Mouse (Mus musculus): Measurements from ENCODE around the gene Palld. TPM values are rescaled to one million over a fixed set of nuclear protein-coding genes. Genes with fewer than 3 reads are reported as not detected.

Gene Palld
- total RNA-seq, 4 experiments from 2014 or later: 7.0 to 8.0 (median 7.4) TPM

DNA sequence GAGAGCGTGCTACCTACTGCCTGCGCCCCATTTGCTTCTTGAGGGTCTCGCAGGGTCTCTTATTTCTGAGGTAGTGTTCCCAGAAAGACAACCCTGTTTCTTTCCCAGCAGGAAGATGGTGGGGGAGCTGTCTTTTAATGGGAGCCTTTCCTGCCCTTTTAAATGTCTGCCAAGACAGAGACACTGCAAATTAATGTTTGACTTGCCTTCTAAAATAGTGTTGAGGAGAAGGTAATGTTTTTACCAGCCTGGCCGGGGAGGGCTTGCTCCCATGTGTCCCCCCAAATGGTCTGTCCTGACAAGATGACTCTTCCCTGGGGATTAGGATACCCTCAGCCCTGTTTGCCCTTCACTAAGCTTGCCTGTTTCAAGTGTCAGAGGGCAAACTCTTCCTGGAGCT, 342.5 kb downstream of the Palld start:
- DNase-seq (ENCODE audit: low spot score in 2 of 2): no peak

DNA sequence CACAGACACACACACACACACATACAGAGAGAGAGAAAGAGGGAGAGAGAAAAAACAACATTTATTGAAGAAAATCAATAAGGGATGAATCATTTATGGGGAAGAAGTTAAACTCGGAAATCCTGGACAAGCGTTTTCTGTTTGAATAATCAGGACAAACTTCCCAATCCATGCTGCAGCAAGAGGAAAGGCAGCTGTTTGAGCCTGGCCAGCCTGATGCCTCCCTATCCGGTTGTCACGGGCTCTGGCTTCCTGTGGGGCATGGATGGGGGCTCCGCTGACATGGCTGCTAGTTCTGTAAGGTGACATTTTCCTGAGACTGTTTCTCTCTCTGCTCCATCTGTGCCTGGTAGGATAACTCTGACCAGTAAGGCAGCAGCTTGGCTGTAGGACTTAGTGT, 343.0 kb downstream of the Palld start:
- DNase-seq (ENCODE audit: low spot score in 2 of 2): no peak

DNA sequence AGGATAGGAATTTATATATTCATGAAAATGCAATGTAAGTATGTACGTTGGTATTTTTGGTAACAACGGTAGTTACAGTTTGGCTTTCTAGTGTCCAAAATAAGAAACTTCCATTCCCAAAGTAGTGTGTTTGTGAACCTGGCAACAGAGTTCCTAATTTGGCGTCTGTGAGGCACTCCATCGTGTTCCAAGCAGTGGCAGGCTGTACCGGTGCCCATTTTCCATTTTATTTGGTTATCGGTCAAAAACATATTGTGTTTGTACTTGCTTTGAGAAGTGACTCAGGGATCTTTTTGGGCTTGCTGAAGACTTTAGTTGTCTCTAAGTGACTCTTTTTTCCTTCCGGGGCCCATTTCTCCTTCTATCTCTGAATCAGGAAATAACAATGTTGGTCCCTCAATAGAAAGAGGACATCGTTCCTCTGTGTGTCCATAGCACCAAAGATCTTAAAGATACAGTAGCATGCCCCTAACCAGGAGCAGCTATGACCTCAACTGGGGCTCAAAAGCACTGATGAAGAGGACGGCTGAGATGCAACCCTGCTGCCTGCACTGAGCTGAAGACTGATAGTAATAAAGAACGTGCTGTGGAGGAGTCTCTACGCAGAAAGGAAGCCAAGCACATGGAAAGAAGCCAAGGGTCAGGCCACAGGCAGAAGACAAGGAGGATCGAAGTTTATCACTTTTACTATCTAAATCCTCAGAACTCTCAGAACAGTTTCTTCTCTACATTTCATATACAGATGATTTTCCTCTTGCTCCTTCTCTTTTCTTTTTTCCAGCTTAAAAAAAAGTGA, 344.2 kb downstream of the Palld start:
- no peak for DNase-seq (ENCODE audit: low spot score in 2 of 2)

DNA sequence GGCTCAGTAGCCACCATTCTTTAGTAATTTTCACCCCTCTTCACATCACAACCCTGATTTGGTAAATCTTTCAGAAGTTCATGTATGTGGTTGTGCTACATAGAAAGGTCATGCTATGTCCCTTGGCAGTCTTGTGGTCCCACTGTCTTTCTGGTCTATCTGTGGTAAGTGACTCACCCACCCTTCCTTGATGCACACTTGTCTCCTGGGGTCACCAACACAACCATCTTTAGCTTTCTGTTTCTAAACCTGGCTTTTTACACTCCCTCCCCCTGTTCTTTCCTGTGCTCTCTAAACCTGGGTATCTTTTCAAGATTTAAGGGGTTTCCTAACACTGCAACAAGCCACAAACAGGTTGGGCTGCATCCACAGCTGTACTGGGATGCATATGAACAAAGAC, 345.5 kb downstream of the Palld start:
- DNase-seq (ENCODE audit: low spot score in 2 of 2): no peak

DNA sequence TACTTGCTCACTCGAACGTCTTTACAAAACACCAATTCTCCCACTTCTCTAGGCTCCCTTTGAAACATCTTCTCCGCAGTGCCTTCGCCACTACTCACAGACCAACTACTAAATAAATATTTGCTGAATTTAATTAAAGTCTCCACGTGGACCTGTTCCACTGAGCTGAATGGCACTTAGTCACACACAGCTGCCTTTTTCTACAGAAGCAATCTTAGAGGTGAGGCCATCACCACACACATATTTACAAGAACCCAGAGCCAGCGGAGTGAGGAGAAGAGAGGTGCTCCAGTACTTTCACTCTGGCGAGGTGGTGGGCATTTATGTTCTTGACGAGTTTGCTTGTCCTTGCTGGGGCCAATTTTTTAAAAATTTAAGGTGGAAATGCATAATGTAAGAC, 346.3 kb downstream of the Palld start:
- no peak for DNase-seq (ENCODE audit: low spot score in 2 of 2)

DNA sequence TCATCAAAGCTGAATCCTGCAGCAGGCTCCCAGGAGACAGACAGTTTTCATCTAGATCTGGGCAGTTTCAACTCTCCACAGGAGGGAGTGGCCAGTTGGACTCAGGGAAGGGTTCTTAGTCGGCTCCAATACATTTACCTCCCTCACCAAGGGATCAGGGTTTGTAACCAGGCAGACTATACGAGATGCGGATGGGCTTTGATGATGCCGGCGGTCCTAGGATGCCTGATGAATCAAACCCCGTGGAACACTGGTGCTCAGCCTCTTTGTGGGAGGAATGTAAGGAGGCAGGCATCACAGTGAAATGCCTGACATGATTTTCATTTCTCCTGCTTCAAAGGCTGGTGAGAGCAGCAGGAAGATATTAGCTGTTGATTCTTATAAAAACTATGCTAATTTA, 347.1 kb downstream of the Palld start:
- DNase-seq (ENCODE audit: low spot score in 2 of 2): no peak

DNA sequence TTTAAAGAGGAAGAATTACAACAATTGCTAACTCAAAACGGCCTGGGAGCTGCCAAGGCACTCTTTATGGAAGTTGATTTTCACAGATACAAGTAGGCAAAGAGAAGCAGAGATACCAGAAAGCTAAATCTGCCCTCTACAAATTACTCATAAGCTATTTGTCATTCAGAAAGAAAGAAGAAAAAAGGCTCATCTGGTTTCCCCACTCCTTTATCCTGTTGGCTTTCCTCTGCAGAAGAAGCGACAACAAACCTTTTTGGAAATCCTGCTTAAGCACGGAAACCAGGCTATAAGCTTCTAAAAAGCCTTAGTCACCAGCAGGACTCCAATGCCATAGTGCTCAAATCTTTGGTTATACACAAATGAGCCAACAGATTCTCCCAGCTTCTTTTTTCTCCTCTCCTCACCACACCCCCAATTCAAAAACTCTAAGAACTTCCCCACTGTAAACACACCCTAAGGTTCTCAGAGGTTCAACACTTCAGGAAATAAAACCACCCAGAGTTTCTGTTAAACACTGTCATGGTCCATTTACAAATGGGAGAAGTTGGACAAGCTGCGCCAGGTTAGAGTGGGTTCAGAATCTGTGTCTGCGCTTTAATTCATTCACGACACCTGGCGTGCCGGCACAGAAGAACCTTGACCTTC, 349.6 kb downstream of the Palld start:
- DNase-seq (ENCODE audit: low spot score in 2 of 2): no peak

DNA sequence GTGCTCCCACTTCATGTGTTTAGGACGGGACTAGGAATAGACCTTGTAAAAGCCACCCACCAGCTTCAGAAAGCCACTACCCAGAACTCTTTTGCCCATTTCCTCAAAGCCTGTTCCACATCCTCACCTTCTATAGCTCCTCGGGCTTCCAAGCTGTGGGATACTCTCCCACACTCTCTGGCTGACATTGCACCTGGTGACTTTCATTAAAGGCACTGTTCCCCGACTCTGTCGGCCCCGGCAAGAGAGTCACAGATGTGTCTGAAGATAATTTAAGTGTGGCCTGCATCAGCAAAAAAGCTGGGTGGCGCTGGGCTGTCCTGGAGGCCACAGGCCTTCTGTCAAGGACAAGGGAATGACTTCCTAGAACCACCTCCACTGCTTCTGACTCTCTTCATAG, 350.3 kb downstream of the Palld start:
- DNase-seq (ENCODE audit: low spot score in 2 of 2): no peak

DNA sequence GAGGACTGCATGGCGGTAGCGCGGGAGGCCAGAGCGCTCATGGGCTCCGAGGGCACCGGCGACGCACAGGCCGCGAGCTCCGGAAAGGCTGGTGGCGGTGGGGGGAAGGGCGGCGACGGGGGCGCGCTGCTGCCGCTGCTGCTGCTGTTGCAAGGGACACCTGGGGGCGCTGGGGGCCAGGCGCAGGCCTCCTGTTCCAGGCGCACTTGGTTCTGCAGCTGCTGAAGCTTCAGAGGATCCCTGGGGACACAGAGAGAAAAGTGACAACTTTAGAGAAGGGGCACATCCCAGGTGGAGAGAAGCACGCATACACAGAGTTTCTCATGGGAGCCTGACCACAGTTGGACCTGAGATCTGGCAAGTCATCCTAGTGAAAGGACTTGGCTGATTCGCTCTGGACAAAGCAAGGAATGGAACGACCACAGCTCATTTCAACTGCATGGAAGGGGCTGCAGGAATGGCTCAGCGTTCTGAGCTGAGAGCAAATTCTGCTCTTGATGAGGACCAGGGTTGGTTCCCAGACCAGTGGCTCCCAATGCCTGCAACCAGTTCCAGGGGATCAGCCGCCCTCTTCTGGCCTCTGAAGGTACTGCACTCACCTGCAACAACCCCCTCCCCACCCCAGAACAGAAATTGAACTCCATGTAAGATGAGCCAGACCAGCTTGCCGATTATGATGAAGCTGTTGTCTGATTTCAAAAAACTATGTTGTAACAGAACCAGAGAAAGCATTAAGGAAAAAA, 352.3 kb downstream of the Palld start:
- DNase-seq (ENCODE audit: low spot score in 2 of 2): no peak

DNA sequence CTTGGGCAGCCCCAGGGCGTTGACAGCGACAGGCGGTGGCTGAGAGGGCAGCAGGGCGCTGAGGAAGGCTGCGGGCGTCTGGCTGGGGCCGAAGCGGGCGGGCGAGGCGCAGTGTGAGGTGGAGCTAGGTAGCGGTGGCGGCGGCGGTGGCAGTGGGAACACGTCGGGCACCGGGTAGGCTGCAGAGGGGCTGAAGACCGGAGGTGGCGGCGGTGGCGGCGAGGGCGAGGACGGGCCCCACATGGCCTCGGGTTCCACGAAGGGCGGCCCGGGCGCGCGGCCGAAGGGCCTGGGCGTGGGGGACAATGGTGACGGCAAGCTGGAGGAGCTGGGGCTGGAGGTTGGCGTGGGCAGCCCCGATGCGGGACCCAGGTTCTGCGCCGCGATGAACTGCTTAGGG, 352.9 kb downstream of the Palld start:
- DNase-seq (ENCODE audit: low spot score in 2 of 2): no peak

DNA sequence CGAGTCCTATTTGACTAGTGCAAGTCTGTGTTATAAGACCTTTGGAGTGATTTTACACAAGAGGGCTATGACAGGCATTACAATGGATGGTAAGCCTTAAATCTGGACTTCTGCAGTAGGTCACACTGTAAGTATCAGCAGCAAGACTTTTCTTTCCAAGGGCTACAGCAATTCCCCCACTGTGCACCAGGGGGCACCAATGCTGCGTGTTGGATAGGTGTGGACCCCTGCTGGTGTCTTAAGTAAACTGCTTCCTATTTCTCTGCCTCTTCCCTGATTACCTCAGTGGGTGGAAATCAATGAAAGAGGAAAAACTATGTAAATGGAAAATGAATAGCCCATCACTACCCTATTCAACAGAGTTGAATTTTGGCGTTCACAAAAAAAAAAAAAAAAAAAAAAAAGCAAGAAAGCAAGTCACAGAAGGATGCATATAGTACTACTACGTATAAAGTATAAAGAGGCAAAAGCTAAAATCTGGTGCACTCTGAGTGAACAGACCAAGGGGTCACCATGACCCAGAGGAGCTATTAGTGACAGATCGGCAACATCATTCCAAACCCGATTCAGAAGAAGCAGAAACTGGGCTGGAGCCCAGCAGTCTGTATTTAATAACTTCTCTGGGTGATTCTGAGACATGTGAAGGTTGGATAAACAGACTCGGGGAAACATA, 362.5 kb downstream of the Palld start:
- peak; percentile 63 to 90 for DNase-seq (ENCODE audit: low spot score in 2 of 2)

DNA sequence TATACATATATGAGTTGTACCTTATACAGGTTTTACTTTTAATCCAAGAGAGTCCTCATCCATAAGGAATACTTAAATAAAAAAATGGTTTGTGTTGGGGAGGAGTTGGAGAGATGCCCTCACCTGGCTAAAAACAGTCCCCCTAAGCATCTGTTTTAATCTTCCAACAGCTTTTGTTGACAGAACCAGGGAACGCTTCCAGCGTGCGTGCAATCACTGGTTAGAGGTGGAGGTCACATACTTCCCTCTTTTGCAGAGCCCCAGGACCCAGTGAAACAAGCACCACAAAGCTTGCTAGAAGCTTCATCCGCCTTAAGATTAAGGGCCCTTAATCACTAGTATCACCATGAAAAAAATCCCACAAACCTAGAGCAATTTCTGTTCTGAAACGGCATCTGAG, 365.0 kb downstream of the Palld start:
- no peak for DNase-seq (ENCODE audit: low spot score in 2 of 2)

DNA sequence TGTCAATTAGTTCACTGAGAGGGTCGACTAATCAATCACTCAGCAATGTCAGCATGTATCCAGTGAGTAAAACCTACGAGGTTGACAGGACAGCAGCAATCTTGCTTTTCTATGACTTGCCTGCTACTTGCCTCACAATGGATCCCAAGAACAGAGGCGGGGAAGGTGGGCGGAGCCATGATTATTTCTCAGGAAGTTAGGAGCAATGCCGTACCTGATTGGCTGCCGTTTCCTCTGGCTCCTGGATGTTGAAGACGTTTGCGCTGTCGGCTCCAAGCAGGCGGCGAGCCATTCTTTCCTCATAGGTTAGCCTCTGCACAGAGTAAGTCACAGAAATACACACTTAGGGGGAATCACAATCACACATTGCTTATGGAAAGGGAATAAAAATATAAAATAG, 367.0 kb downstream of the Palld start:
- DNase-seq (ENCODE audit: low spot score in 2 of 2): no peak

DNA sequence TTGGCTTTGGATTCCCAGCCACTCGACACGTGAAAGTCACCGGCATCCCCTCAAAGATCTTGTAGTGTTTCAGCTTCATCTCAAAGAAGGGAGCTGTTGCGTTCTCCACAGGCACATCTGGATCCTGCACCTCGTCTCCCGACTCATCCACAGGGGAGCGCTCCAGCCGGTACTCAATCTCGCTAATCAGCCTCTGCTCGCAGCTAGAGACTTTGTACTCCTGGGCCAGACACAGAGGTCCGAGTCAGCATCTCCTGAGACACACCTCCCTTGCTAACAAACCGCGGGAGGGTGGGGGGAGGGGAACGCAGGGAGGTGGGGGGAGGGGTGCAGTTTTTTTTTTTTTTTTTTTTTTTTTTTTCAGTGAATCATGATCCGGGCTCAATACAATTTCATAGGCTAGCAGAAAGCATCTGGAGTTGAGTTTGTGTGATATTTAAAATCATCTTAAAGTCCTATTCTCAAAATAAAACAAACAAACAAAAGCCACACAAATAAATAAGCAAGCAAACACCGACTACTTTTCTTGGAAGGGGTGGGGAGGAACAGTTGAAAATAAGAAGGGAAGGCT, 369.0 kb downstream of the Palld start:
- no peak for DNase-seq (ENCODE audit: low spot score in 2 of 2)

DNA sequence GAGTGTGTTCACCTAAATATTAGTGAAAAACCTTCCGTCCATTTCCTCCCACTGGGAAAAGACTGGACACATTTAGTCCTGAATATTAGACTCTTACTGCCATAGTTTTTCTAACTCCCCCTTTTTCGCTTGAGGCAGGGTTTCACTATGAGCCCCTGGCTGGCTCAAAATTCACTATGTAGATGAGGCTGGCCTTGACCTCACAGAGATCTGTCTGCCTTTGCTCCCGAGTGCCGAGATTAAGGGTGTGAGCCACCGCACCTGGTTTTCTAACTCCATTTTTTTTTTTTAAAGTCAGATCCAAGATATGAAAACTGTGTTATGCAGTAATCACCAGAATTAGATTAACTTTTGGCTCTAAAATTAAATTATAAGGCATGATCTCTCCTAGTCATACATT, 369.7 kb downstream of the Palld start:
- no peak for DNase-seq (ENCODE audit: low spot score in 2 of 2)

DNA sequence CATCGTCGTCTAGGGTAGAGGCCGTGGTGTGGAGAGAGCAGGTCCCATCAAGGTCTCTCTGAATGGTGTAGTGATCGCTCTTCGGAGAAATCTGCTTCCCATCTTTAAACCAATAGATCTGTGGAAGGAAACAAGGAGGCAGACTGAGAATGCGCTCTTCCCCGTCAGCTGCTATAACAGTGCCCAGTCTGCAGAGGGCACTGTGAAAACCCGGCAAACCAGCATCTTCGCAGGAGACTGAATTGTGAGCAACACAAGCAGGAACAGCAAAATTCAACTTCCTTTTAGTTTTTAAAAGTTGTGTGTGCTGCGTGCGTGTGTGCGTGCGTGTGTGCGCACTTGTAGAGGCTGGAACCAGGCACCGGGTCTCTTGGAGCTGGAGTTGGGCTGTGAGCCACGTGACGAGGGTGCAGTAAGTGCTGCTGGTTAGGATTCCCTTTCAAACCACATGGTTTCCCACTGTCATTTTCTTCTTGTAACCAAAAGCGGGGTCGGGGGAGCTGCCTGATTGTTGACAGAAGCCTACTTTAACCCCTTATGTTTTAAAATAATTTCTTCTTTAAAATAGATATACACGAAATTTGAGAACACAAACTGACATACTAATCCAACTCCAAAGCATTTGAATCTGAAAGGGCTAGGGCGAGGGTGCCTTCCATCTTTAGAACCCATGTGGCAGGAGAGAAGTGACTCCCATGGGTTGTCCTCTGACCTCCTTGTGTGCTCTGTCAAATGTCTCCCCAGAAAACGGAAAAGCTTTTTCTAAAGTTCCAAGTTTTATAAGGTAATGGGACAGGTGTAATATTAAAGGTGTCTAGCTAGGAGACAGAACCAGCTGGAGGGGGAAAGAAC, 370.3 kb downstream of the Palld start:
- DNase-seq (ENCODE audit: low spot score in 2 of 2): no peak

DNA sequence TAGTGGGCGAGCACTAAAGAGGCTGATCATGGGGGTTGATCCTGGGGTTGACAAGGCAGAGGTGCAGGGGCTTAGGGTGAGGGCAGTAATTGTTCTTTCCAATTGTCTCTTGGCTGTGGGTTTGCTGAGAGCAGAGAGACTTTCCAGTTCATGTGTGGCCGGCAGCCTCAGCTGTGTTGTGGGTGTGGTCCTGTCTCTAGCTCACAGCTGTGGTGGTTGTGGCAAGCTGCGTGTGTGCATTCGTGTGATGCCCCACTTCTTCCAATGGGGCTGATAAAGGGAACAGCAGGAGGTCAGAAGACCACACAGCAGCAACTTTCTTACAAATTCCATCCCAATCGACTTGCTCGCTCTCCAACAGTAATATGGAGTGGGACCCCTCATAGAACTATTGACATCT, 373.8 kb downstream of the Palld start:
- no peak for DNase-seq (ENCODE audit: low spot score in 2 of 2)

DNA sequence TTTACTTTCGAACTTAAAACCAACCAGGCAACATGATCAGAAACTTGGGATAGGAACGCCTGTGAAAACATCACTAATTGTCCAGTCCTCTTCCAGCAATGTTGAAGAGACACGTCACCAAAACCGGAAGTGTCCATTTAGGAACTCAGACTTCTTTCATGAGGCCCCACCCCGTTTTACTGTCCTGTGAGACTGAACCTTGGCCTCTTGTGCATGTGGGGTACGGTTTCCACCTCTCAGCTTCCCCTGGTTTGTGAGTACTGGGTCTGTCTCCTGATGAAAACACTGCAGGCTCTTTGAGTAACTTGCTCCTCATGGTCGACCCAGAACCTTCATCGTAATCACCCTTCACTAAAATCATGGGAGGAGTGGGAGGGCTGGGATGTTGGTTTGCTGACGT, 374.3 kb downstream of the Palld start:
- DNase-seq (ENCODE audit: low spot score in 2 of 2): no peak

DNA sequence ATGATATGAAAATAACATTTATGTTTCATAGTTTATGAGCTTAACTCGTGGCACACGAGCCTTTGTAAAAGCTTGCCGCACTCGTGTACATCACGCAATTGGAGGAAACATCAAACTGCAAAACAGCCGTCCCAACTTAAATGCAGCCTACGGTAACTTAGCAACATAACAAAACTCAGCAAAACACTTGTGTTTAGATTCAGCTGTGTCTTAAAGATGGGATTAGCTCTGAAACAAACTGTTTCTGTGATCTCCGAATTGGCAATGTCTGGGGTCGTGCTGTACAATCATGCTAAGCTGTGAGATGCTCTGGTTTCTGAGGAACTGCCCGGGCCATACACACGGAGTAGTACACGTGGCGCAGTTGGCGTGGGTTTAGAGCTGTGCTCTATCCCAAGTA, 375.5 kb downstream of the Palld start:
- DNase-seq (ENCODE audit: low spot score in 2 of 2): no peak

DNA sequence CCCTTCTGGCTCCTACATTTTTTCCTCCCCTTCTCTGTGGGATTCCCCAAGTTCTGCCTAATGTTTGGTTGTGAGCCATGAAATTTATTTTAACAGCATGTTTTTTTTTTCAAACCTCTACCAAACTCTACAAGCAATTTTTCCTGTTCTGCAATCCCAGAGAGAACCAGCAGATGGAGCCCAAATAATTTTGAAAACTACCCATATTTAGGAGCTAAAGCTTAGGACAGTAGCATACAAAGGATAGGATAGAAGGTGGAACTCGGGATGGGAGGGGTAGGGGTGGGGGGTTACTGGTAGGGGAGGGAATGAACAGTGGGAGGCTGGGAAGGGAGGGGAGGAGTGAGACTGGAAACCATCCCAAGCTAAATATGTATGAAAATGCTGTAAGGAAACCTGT, 380.4 kb downstream of the Palld start:
- DNase-seq (ENCODE audit: low spot score in 2 of 2): peak in 1 of 2 experiments; percentile 44
